Mouse (Mus musculus) heart, embryonic 16.5 days (tissue): ENCODE data around the gene Vav3. TPM values are rescaled to one million over a fixed set of nuclear protein-coding genes. Genes with fewer than 3 reads are reported as not detected.

Experiments used
- ATAC-seq: fragments of 200-750 bp; cut with Nextera tagmentation; replicated peaks from 2 replicates; pipeline ENCODE4 v1.8.0; 2017; ENCODE audit warnings: moderate number of reproducible peaks; ENCODE audit not compliant: insufficient read depth, low FRiP score; ENCODE audit errors: extremely low read depth
- H3K27ac ChIP-seq: fragments of 300-500 bp; sonication (generic); 2 replicates; pipeline ENCODE4 v1.5.1; 2014; ENCODE audit warnings: mild to moderate bottlenecking, low read length, control low read depth, moderate library complexity
- H3K27me3 ChIP-seq: fragments of 300-500 bp; sonication (generic); 2 replicates; pipeline ENCODE4 v1.6.1; 2014; ENCODE audit warnings: low read length, mixed read lengths; ENCODE audit not compliant: control insufficient read depth, insufficient read depth
- H3K36me3 ChIP-seq: fragments of 300-500 bp; sonication (generic); 2 replicates; pipeline ENCODE4 v1.6.1; 2014; ENCODE audit not compliant: control insufficient read depth, insufficient read depth
- H3K4me1 ChIP-seq: fragments of 300-500 bp; sonication (generic); 2 replicates; pipeline ENCODE4 v1.6.1; 2014; ENCODE audit warnings: low read length, mixed read lengths; ENCODE audit not compliant: control insufficient read depth, insufficient read depth
- H3K4me2 ChIP-seq: fragments of 300-500 bp; sonication (generic); 2 replicates; pipeline ENCODE4 v1.6.1; 2014; ENCODE audit warnings: low read depth, mild to moderate bottlenecking, control low read depth, low read length
- H3K4me3 ChIP-seq: fragments of 300-500 bp; sonication (generic); 2 replicates; pipeline ENCODE4 v1.5.1; 2014; ENCODE audit warnings: mild to moderate bottlenecking, control low read depth, low read length
- H3K9ac ChIP-seq: fragments of 300-500 bp; sonication (generic); 2 replicates; pipeline ENCODE4 v1.6.1; 2014; ENCODE audit warnings: low read length, control low read depth
- H3K9me3 ChIP-seq: fragments of 300-500 bp; sonication (generic); replicated peaks from 2 replicates; pipeline ENCODE4 v1.6.1; 2016; ENCODE audit warnings: low read length; ENCODE audit not compliant: control insufficient read depth
- WGBS: fragments of 180-500 bp; shearing (Covaris S2); extraction: QIAGEN DNeasy Blood & Tissue Kit; methylation state at CpG from one replicate; pipeline ENCODE4 v1.1.7; 2014; 5-methylcytosine and 5-hydroxymethylcytosine counted together
- polyA plus RNA-seq: library from polyadenylated mRNA; unstranded; fragments of >200 nt; fragmentation: Nextera tagmentation; extraction: Ambion mirVana; gene quantifications from 2 replicates; pipeline ENCODE4 v1.2.1, GENCODE M21; 2015

Gene Vav3
- polyA plus RNA-seq, 1 experiment from 2014 or later: 8.0 TPM

DNA sequence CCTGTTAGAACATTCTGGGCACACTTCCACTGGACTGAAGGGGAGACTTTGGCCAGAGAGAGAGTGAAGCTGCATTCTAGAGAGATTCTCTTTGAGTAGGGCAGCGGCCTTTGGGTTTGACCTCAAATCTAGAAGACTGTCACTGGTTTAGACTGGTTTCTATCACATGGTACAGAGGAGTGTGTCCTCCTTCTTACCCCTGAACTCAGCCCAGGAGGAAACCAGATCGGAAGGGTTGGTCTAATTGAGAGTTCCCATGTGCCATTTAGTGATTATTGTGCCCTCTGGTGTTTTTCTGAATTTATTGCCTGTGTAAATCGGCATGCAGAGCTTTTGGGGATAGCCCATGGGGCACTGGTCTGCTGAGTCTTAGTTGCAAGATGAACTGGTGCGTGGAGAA, 126.8 kb downstream of the Vav3 start:
- H3K4me1 ChIP-seq: peaks cover 10% of the 10 kb centered on the region
- no peaks in the 10 kb centered on the region for H3K9me3 ChIP-seq
- H3K27ac ChIP-seq: no peak overlapping the region
- ATAC-seq: no peak
- H3K36me3 ChIP-seq: no peaks in the 10 kb centered on the region
- WGBS: 47% methylated on average over 4 of the region's 4 CpGs
- H3K4me3 ChIP-seq: no peak overlapping the region
- H3K27me3 ChIP-seq: no peaks in the 10 kb centered on the region
- no peak overlapping the region for H3K9ac ChIP-seq
- H3K4me2 ChIP-seq: no peak overlapping the region

DNA sequence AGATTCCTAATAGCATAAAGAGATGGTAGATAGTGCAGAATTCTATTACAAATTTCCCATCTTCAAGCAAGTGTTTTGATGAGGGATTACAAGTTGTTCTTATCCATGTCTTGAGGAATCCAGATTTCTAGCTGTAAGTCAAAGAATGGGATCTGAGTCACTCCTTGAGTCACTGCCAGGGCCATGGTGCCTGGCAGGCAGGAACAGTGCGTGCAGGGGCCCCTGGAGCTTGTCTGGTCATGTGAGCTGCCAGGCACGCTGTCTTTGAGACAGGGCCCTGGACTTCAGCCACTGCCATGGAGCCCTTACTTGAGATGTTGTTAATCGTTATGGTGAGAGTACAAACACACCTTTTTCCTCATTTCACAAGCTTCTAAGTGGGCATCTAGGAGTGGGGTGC, 129.0 kb downstream of the Vav3 start:
- WGBS: 38% methylated on average over 3 of the region's 3 CpGs
- H3K27me3 ChIP-seq: no peaks in the 10 kb centered on the region
- 0 out of 2 replicates have a peak, but pooled peaks have one; percentile 55 for ATAC-seq
- peaks cover 10% of the 10 kb centered on the region for H3K4me1 ChIP-seq
- H3K4me2 ChIP-seq: no peak overlapping the region
- no peak overlapping the region for H3K4me3 ChIP-seq
- H3K9me3 ChIP-seq: no peaks in the 10 kb centered on the region
- no peaks in the 10 kb centered on the region for H3K36me3 ChIP-seq
- no peak overlapping the region for H3K9ac ChIP-seq
- H3K27ac ChIP-seq: no peak overlapping the region

GRCm38 (mm10) chr3:109470651-109471255, 130.3 kb downstream of the Vav3 start:
- 56% methylated on average over 1 of the region's 1 CpGs for WGBS
- Histone ChIP-seq H3K4me1 (peaks cover 10% of the 10 kb centered on the region), H3K36me3 (no peaks in the 10 kb centered on the region), H3K4me3 (no peak overlapping the region), H3K27ac (no peak overlapping the region), H3K9me3 (no peaks in the 10 kb centered on the region), H3K4me2 (no peak overlapping the region), H3K9ac (no peak overlapping the region), H3K27me3 (no peaks in the 10 kb centered on the region)
- no peak for ATAC-seq

DNA sequence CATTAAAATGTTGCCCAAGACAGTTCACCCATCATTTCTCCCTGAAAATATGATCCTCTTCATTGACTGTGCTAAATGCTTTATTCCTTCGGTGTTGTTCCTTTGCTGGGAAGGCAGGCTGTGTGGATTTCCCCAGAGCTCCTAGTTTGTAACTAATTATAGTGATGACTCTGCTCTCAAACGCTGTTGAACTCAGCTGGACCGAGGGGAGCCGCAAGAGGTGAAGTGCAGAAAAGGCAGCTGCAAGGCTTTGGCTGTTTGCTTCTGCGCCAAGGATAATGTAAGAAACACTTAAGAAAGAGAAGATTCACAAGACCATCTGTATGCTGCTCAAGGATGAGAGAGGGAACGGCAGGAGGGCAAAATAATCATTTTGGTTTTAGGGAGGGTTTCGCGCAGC, 136.1 kb downstream of the Vav3 start:
- Histone ChIP-seq H3K9me3 (no peaks in the 10 kb centered on the region), H3K9ac (no peak overlapping the region), H3K27ac (no peak overlapping the region), H3K4me3 (no peak overlapping the region), H3K36me3 (no peaks in the 10 kb centered on the region), H3K27me3 (no peaks in the 10 kb centered on the region), H3K4me2 (no peak overlapping the region), H3K4me1 (no peaks in the 10 kb centered on the region; the same call in 1 of the 2 replicates)
- WGBS: 48% methylated on average over 8 of the region's 8 CpGs
- no peak for ATAC-seq

DNA sequence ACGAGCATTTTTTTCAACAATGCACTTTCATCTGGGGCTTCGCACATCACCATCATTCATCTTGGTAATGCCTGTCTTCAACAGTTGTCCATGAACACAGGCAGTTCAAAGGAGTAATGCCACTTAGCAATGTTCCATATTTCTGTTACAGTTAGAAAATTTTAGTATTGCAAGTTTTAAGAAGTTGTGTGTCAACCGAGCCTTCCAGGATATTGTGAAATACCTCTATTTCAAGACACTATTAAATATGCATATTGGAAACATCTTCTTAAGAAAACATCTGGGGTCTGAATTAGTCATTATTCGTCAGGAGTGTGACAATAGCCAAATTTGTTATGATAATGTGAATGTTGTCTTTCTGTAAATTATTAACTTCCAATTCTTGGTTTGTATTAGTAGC, 137.8 kb downstream of the Vav3 start:
- H3K9me3 ChIP-seq: no peaks in the 10 kb centered on the region
- no peaks in the 10 kb centered on the region for H3K36me3 ChIP-seq
- H3K4me2 ChIP-seq: no peak overlapping the region
- H3K27me3 ChIP-seq: no peaks in the 10 kb centered on the region
- WGBS: 86% methylated on average over 4 of the region's 4 CpGs
- H3K9ac ChIP-seq: no peak overlapping the region
- no peaks in the 10 kb centered on the region; the same call in 1 of the 2 replicates for H3K4me1 ChIP-seq
- no peak overlapping the region for H3K4me3 ChIP-seq
- no peak for ATAC-seq
- H3K27ac ChIP-seq: no peak overlapping the region

- H3K36me3 ChIP-seq: no peaks in the 10 kb centered on the region
- 64% methylated on average over 2 of the region's 2 CpGs for whole genome bisulfite sequencing
Measured at GRCm38 (mm10) chr3:109480625-109481024, 140.2 kb downstream of the Vav3 start.

DNA sequence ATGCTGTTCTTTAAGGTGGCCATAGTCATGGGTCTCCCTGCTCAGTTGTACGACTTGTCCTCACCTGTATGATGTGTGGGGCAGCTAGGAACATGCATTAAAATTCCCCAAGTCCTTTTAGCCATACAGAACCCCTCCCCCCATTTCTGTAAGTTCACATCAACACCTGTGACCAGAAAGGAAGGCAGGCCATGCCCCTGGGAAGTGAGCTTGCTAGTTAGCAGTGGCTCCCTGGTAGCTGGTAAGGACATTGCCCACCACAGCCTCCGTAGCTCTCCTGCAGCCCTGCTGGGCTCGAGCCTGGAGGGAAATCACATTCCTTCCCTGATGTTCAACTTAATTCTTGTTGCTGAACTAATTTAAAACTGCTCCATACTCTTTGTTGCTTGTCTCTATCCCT, 146.3 kb downstream of the Vav3 start:
- Histone ChIP-seq H3K27ac (no peak overlapping the region), H3K27me3 (no peaks in the 10 kb centered on the region), H3K4me1 (no peaks in the 10 kb centered on the region), H3K36me3 (no peaks in the 10 kb centered on the region), H3K4me3 (no peak overlapping the region), H3K9me3 (no peaks in the 10 kb centered on the region), H3K4me2 (no peak overlapping the region), H3K9ac (no peak overlapping the region)
- no peak for ATAC-seq
- WGBS: 67% methylated on average over 3 of the region's 3 CpGs

More at GRCm38 (mm10) chr3:109480625-109481024, 140.2 kb downstream of the Vav3 start:
- H3K27me3 ChIP-seq: no peaks in the 10 kb centered on the region
- no peak overlapping the region for H3K27ac ChIP-seq
- no peak overlapping the region for H3K9ac ChIP-seq
- H3K9me3 ChIP-seq: no peaks in the 10 kb centered on the region
- no peak for ATAC-seq
- H3K4me3 ChIP-seq: no peak overlapping the region
- H3K4me1 ChIP-seq: no peaks in the 10 kb centered on the region; the same call in 1 of the 2 replicates
- H3K4me2 ChIP-seq: no peak overlapping the region

DNA sequence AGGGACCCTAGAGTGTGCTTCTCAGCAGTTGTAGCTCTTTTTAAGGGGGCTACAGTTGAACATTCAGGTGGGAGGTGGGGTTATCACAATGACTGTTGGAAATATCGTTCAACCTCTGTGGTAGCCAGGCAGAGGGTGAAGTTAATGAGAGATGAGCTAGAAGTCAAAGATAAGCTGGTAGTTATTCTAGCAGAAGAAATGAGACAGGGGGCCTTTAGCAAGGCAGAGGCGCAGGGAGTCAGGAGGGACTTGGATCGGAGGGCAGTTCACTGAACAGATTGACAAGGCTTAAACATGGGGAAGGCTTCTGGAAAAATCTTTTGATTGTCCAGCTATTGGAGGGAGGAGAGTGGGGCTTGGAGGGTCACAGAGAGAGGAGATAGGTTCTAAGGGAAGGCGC, 147.4 kb downstream of the Vav3 start:
- Histone ChIP-seq H3K4me3 (no peak overlapping the region), H3K4me2 (no peak overlapping the region), H3K9me3 (no peaks in the 10 kb centered on the region), H3K9ac (no peak overlapping the region), H3K36me3 (no peaks in the 10 kb centered on the region), H3K27me3 (no peaks in the 10 kb centered on the region), H3K27ac (no peak overlapping the region), H3K4me1 (no peaks in the 10 kb centered on the region)
- 79% methylated on average over 4 of the region's 4 CpGs for WGBS
- no peak for ATAC-seq

- ATAC-seq: no peak
- Histone ChIP-seq H3K27me3 (no peaks in the 10 kb centered on the region), H3K4me2 (no peak overlapping the region), H3K4me1 (no peaks in the 10 kb centered on the region), H3K9me3 (no peaks in the 10 kb centered on the region), H3K36me3 (no peaks in the 10 kb centered on the region), H3K9ac (no peak overlapping the region), H3K4me3 (no peak overlapping the region), H3K27ac (no peak overlapping the region)
- WGBS: 65% methylated on average over 4 of the region's 4 CpGs
Measured at GRCm38 (mm10) chr3:109488750-109489171, 148.3 kb downstream of the Vav3 start.
